Mouse (Mus musculus) MEL (cell line): Measurements from ENCODE around the gene Ccl5. TPM values are rescaled to one million over a fixed set of nuclear protein-coding genes. Genes with fewer than 3 reads are reported as not detected.
A peak's percentile ranks its signal among the peaks of the same experiment; 100 is the strongest.

Experiments used
- DNase-seq: peaks from one replicate; pipeline ENCODE4 v3.0.0; 2011; ENCODE audit warnings: low read depth, low spot score
- H3K27ac ChIP-seq: 2 replicates; pipeline ENCODE4 v1.5.1; 2012; ENCODE audit warnings: low read depth, mild to moderate bottlenecking, control low read depth, low read length, moderate library complexity; ENCODE audit not compliant: control insufficient read depth
- H3K27me3 ChIP-seq, 2 experiments: fragments of 150-350 bp in 1 of 2; sonication (generic) in 1 of 2; 2 replicates each; pipeline ENCODE4 v1.6.1; 2012; ENCODE audit warnings: low read length in 2 of 2, mild to moderate bottlenecking in 2 of 2, improper control_type of control experiment in 1 of 2, moderate library complexity in 1 of 2; ENCODE audit not compliant: insufficient read depth in 2 of 2, control insufficient read depth in 1 of 2
- H3K36me3 ChIP-seq, 2 experiments: 2 replicates each; pipeline ENCODE4 v1.6.1; 2012 to 2014; ENCODE audit warnings: low read length in 2 of 2, improper control_type of control experiment in 1 of 2, inconsistent platforms in 1 of 2, mild to moderate bottlenecking in 1 of 2; ENCODE audit not compliant: insufficient read depth in 2 of 2, control insufficient read depth in 1 of 2
- H3K4me1 ChIP-seq, 2 experiments: fragments of 150-350 bp in 1 of 2; sonication (generic) in 1 of 2; 2 replicates each; pipeline ENCODE4 v1.6.1; 2012; ENCODE audit warnings: low read length in 2 of 2, improper control_type of control experiment in 1 of 2, mild to moderate bottlenecking in 1 of 2; ENCODE audit not compliant: insufficient read depth in 2 of 2, control insufficient read depth in 1 of 2
- H3K4me3 ChIP-seq, 2 experiments: fragments of 150-350 bp in 1 of 2; sonication (generic) in 1 of 2; 2 replicates each; pipeline ENCODE4 v1.5.1; 2012; ENCODE audit warnings: low read depth in 2 of 2, low read length in 2 of 2, mild to moderate bottlenecking in 2 of 2, moderate library complexity in 2 of 2, control low read depth in 1 of 2, improper control_type of control experiment in 1 of 2; ENCODE audit not compliant: control insufficient read depth in 1 of 2, insufficient read depth in 1 of 2
- H3K79me2 ChIP-seq: 2 replicates; pipeline ENCODE4 v1.6.1; 2012; ENCODE audit warnings: mild to moderate bottlenecking, low read length, moderate library complexity; ENCODE audit not compliant: control insufficient read depth, poor library complexity, insufficient read depth
- H3K9ac ChIP-seq: 2 replicates; pipeline ENCODE4 v1.6.1; 2012; ENCODE audit warnings: low read depth, mild to moderate bottlenecking, control low read depth, low read length, moderate library complexity; ENCODE audit not compliant: control insufficient read depth, poor library complexity, severe bottlenecking
- H3K9me3 ChIP-seq: fragments of 150-350 bp; sonication (generic); replicated peaks from 2 replicates; pipeline ENCODE4 v1.6.1; 2012; ENCODE audit warnings: mild to moderate bottlenecking, low read length, improper control_type of control experiment, moderate library complexity; ENCODE audit not compliant: insufficient read depth
- ELF1 ChIP-seq: IDR thresholded peaks from 2 replicates; pipeline ENCODE4 v1.6.1; 2014; ENCODE audit warnings: low read depth, mild to moderate bottlenecking, inconsistent platforms, low read length, improper control_type of control experiment, moderate library complexity
- EP300 ChIP-seq, 2 experiments: IDR thresholded peaks; 2 replicates each; pipeline ENCODE4 v1.6.1; 2011; ENCODE audit warnings: improper control_type of control experiment in 2 of 2, low read length in 2 of 2, low read depth in 1 of 2, mild to moderate bottlenecking in 1 of 2
- JUND ChIP-seq: IDR thresholded peaks from 2 replicates; pipeline ENCODE4 v1.6.1; 2011; ENCODE audit warnings: low read depth, mild to moderate bottlenecking, improper control_type of control experiment, low read length
- KAT2A ChIP-seq: conservative IDR thresholded peaks from 2 replicates; pipeline ENCODE4 v1.6.1; 2012; ENCODE audit warnings: low read depth, low read length, improper control_type of control experiment, inconsistent platforms
- MAFK ChIP-seq: IDR thresholded peaks from 2 replicates; pipeline ENCODE4 v1.6.1; 2011; ENCODE audit warnings: low read depth, mild to moderate bottlenecking, low read length, improper control_type of control experiment, borderline replicate concordance
- MEF2A ChIP-seq: IDR thresholded peaks from 2 replicates; pipeline ENCODE4 v1.6.1; 2014; ENCODE audit warnings: low read depth, mild to moderate bottlenecking, inconsistent platforms, low read length, improper control_type of control experiment; ENCODE audit not compliant: poor library complexity, insufficient replicate concordance, severe bottlenecking; ENCODE audit errors: extremely low read depth
- MYB ChIP-seq: IDR thresholded peaks from 2 replicates; pipeline ENCODE4 v1.6.1; 2011; ENCODE audit warnings: mild to moderate bottlenecking, low read depth, low read length, improper control_type of control experiment
- NELFE ChIP-seq: IDR thresholded peaks from 2 replicates; pipeline ENCODE4 v1.6.1; 2011; ENCODE audit warnings: low read depth, low read length, improper control_type of control experiment
- NRF1 ChIP-seq: IDR thresholded peaks from 2 replicates; pipeline ENCODE4 v1.6.1; 2014; ENCODE audit warnings: low read depth, mild to moderate bottlenecking, inconsistent platforms, low read length, improper control_type of control experiment, moderate library complexity; ENCODE audit not compliant: poor library complexity, insufficient read depth, severe bottlenecking
- POLR2AphosphoS5 ChIP-seq: IDR thresholded peaks from 2 replicates; pipeline ENCODE4 v1.6.1; 2012; ENCODE audit warnings: low read depth, borderline replicate concordance, mild to moderate bottlenecking, inconsistent platforms, low read length, moderate library complexity, mixed read lengths
- RAD21 ChIP-seq: IDR thresholded peaks from 2 replicates; pipeline ENCODE4 v1.6.1; 2011; ENCODE audit warnings: mild to moderate bottlenecking, low read depth, low read length, improper control_type of control experiment
- TAL1 ChIP-seq: IDR thresholded peaks from 2 replicates; pipeline ENCODE4 v1.6.1; 2012; ENCODE audit warnings: mild to moderate bottlenecking, inconsistent platforms, low read length, moderate library complexity, mixed read lengths
- ZKSCAN1 ChIP-seq: IDR thresholded peaks from 2 replicates; pipeline ENCODE4 v1.6.1; 2012; ENCODE audit warnings: low read depth, mild to moderate bottlenecking, inconsistent platforms, low read length, improper control_type of control experiment, moderate library complexity
- polyA plus RNA-seq, 2 experiments: library from polyadenylated mRNA; stranded (reverse) in 1 of 2; unstranded in 1 of 2; fragments of >175 nt in 1 of 2; fragments of >200 nt in 1 of 2; gene quantifications; 2 replicates each; pipeline versions ENCODE4 v1.2.1 to v1.2.4; 2012; ENCODE audit warnings: low replicate concordance in 2 of 2, low read depth in 1 of 2; ENCODE audit not compliant: insufficient read length in 2 of 2, insufficient read depth in 1 of 2, missing spikeins in 1 of 2
- total RNA-seq: library from RNA; depleted of rRNA; stranded (reverse); fragments of 300-350 nt; gene quantifications from 2 replicates; pipeline ENCODE4 v1.2.3, GENCODE M21; 2012

The Ccl5 gene
- total and polyA plus RNA-seq, 3 experiments, result 0.56 TPM; not detected in 2

DNA sequence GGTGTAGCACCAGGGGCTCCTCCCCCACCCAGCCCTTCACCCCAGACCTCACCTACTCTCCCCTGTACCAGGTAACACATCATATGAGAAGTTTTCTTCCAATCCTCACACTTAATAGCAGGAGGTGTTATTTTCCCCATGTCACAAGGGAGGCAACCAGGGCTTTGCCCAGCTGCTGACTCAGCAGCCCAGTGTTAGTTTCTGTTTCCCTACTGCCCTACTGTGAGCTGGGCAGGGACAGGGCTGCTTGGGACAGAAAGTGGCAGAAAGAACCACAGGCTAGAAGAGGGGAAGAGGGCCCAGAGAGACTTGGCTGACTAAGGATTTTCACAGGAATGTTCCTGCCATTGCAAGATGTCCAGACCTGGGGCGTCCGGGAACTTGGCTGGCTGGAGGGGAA, 10.6 kb upstream of the Ccl5 start:
- TF ChIP-seq ZKSCAN1, result 0 out of 2 replicates have a peak, but pooled peaks have one; percentile 5
- TF ChIP-seq MEF2A, result no peak
- TF ChIP-seq MAFK, result peak; percentile 71; the same call in 1 of the 2 replicates
- TF ChIP-seq, all 39 proteins: peak for 2
- Histone ChIP-seq H3K27ac (no peak overlapping the region), H3K4me1 (0 out of 4 replicates have a peak, but pooled peaks cover 0 to 3% of the 10 kb centered on the region in 2 experiments), H3K79me2 (no peaks in the 10 kb centered on the region), H3K4me3 (no peak overlapping the region), H3K27me3 (no peaks in the 10 kb centered on the region; a peak in 1 of 4 replicates), H3K9ac (no peak overlapping the region), H3K9me3 (no peaks in the 10 kb centered on the region), H3K36me3 (no peaks in the 10 kb centered on the region)
- no peak for DNase-seq

DNA sequence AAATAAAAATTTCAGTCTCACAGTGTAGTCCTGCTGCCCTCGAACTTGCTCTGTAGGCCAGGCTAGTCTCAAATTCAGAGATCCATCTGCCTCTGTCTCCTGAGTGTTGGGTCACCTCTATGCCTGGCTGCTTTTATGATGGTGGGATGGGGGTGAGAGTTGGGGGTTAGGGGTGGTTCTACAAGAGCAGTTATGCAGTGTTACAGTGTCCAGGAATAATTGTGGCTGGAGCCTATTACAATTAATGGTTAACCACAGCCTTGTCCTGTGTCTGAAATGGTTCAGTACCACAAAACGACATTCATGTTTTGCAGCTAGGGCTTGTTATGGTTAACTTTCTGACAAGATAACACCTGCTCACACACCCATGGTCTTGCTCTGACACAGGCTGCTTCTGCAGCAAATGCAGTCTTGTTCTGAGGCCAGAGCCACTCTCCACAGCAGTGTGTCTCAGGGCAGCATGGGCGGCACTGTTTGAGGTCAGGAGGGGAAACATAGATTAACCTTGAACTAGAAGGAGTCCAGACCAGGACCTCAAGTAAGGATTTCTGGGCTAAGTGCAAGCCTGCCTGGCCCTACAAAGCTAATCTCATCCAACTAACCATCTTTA, 8.5 kb upstream of the Ccl5 start:
- Histone ChIP-seq H3K36me3 (no peaks in the 10 kb centered on the region), H3K4me1 (0 out of 4 replicates have a peak, but pooled peaks cover 0 to 3% of the 10 kb centered on the region in 2 experiments), H3K9ac (no peak overlapping the region), H3K27me3 (no peaks in the 10 kb centered on the region; a peak in 2 of 4 replicates), H3K79me2 (no peaks in the 10 kb centered on the region), H3K9me3 (no peaks in the 10 kb centered on the region), H3K27ac (no peak overlapping the region), H3K4me3 (no peak overlapping the region)
- no peak for TF ChIP-seq ELF1
- no peak for TF ChIP-seq MYB
- no peak for TF ChIP-seq NELFE
- TF ChIP-seq JUND, result no peak
- TF ChIP-seq NRF1, result no peak
- no peak for TF ChIP-seq KAT2A
- no peak for TF ChIP-seq EP300 (IDR thresholded peaks at IDR 0.05; ENCODE audit: low read depth in 1 of 2, low read length in 2 of 2)
- DNase-seq, result no peak

DNA sequence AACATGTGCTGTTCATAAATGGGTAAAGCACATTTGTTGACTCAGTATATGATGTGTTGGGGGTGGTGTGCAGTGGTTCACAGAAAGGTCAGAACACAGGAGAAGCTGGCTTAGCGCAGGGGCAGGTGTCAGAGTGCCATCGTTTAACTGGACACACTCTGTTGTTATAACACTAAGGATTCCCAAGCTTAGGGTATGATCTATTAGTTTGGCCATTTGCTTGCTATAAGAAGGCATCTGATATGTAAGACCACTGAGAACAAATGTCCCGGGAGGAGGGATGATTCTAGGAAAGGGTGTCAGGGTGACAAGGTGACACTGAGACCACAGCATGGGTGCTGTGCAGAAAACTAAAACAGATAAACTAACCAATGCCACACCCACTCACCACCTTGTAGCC, 6.5 kb upstream of the Ccl5 start:
- H3K27ac ChIP-seq, result no peak overlapping the region

More for the DNA sequence above, 6.5 kb upstream of the Ccl5 start:
- H3K4me3 ChIP-seq, result no peak overlapping the region
- H3K36me3 ChIP-seq, result no peaks in the 10 kb centered on the region
- peak; percentile 18 for DNase-seq
- no peak for TF ChIP-seq RAD21
- TF ChIP-seq TAL1, result 0 out of 2 replicates have a peak, but pooled peaks have one; percentile 3
- TF ChIP-seq MEF2A, result no peak
- no peak for TF ChIP-seq POLR2AphosphoS5
- 0 out of 4 replicates have a peak, but pooled peaks cover 0 to 3% of the 10 kb centered on the region in 2 experiments for H3K4me1 ChIP-seq
- H3K9ac ChIP-seq, result no peak overlapping the region
- no peaks in the 10 kb centered on the region for H3K9me3 ChIP-seq
- H3K79me2 ChIP-seq, result no peaks in the 10 kb centered on the region
- no peaks in the 10 kb centered on the region; a peak in 1 of 4 replicates for H3K27me3 ChIP-seq
